Mouse (Mus musculus) midbrain, embryonic 12.5 days (tissue): Measurements from ENCODE around the gene Sgk2. TPM values are rescaled to one million over a fixed set of nuclear protein-coding genes. Genes with fewer than 3 reads are reported as not detected.

Experiments
- ATAC-seq: fragments of 200-750 bp; cut with Nextera tagmentation; 2 replicates; pipeline ENCODE4 v1.8.0; 2017; ENCODE audit warnings: low read depth, moderate TSS enrichment, moderate library complexity; ENCODE audit not compliant: low FRiP score
- H3K27ac ChIP-seq: fragments of 300-500 bp; sonication (generic); replicated peaks from 2 replicates; pipeline ENCODE4 v1.5.1; 2016; ENCODE audit warnings: mild to moderate bottlenecking
- H3K27me3 ChIP-seq: fragments of 300-500 bp; sonication (generic); 2 replicates; pipeline ENCODE4 v1.6.1; 2016; ENCODE audit warnings: mild to moderate bottlenecking
- H3K36me3 ChIP-seq: fragments of 300-500 bp; sonication (generic); 2 replicates; pipeline ENCODE4 v1.6.1; 2016
- H3K4me1 ChIP-seq: fragments of 300-500 bp; sonication (generic); 2 replicates; pipeline ENCODE4 v1.6.1; 2016
- H3K4me2 ChIP-seq: fragments of 300-500 bp; sonication (generic); replicated peaks from 2 replicates; pipeline ENCODE4 v1.6.1; 2016; ENCODE audit warnings: mild to moderate bottlenecking, moderate library complexity
- H3K4me3 ChIP-seq: fragments of 300-500 bp; sonication (generic); 2 replicates; pipeline ENCODE4 v1.5.1; 2016; ENCODE audit warnings: mild to moderate bottlenecking
- H3K9ac ChIP-seq: fragments of 300-500 bp; sonication (generic); replicated peaks from 2 replicates; pipeline ENCODE4 v1.6.1; 2016; ENCODE audit warnings: mild to moderate bottlenecking, moderate library complexity
- H3K9me3 ChIP-seq: fragments of 300-500 bp; sonication (generic); 2 replicates; pipeline ENCODE4 v1.6.1; 2016; ENCODE audit warnings: mild to moderate bottlenecking
- WGBS: fragments of 180-500 bp; shearing (Covaris S2); methylation state at CpG from one replicate; pipeline ENCODE4 v1.1.7; 2016; 5-methylcytosine and 5-hydroxymethylcytosine counted together
- polyA plus RNA-seq: library from polyadenylated mRNA; unstranded; fragments of >200 nt; fragmentation: Nextera tagmentation; extraction: Ambion mirVana; gene quantifications from 2 replicates; pipeline ENCODE4 v1.2.1, GENCODE M21; 2016

Gene Sgk2
- polyA plus RNA-seq, 1 experiment from 2014 or later = not detected

DNA sequence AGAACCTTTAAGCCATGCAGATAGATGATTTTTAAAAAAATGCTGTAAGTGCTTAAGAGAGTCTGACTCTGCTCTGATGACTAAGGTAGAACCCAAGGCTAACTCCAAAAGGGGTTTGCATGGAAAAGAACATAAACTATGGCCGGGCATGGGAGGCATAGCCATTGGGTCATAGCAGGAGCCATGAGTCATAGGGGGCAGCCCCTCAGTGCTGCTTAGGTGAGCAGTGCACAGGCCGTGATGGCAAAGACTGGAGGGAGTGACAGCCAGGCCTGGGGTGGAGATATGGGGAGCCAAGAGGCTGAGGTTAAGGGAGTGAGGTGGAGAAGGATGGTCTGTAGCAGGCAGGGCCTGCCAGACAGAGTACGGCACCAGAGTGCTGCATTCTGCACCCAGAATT is 18.0 kb upstream of the Sgk2 start:
- ATAC-seq = no peak
- WGBS = 81% methylated on average over 3 of the region's 3 CpGs

DNA sequence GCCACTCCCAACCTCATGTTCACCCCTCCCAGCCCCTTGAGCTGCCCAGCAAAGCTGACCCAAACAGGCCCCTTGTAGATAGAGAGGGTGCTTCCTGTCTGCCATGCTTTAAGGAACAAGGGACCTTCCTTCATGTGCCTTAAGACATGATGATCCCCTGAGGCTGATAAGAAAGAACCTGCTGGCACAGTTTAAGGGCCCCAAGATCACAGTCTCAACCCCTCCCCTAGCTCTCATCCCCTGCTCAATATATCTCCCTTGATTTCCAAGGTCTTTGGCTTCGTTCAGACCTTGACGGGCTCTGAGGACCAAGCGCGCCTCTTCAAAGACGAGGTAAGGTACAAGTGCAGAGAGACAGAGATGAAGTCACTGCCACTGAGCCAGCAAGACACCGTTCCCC is 16.2 kb upstream of the Sgk2 start:
- Histone ChIP-seq H3K36me3 (no peaks in the 10 kb centered on the region), H3K4me3 (no peak overlapping the region), H3K4me1 (peaks cover 16% of the 10 kb centered on the region), H3K9me3 (no peaks in the 10 kb centered on the region), H3K4me2 (no peak overlapping the region), H3K27me3 (no peaks in the 10 kb centered on the region), H3K27ac (no peak overlapping the region), H3K9ac (no peak overlapping the region)
- ATAC-seq = no peak
- 91% methylated on average over 6 of the region's 6 CpGs for WGBS

More for the DNA sequence above, 18.0 kb upstream of the Sgk2 start:
- no peaks in the 10 kb centered on the region for H3K9me3 ChIP-seq
- H3K9ac ChIP-seq = no peak overlapping the region
- H3K4me1 ChIP-seq = peaks cover 9% of the 10 kb centered on the region
- no peak overlapping the region for H3K4me3 ChIP-seq
- H3K4me2 ChIP-seq = no peak overlapping the region
- no peaks in the 10 kb centered on the region for H3K27me3 ChIP-seq
- no peak overlapping the region for H3K27ac ChIP-seq
- H3K36me3 ChIP-seq = no peaks in the 10 kb centered on the region

DNA sequence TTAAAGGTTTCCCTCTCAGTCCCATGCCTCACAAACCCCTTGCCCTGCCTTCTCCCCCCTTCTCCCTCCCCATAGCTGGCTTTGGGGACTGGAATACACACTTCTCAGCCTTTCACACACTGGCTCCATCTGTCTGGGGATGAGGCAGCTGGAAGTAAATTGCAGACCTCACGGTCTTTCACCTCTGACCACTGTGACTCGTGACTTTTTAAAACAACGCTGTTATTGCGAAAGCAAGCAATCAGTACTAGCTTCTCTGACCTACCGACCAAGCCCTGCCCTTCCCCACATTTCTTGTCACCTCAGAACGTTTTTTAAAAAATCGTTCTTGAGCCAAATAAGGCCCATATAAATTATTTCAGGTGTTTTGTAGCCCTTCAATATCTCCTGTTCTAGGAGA is 14.4 kb upstream of the Sgk2 start:
- H3K27me3 ChIP-seq = no peaks in the 10 kb centered on the region
- no peak overlapping the region for H3K4me3 ChIP-seq
- no peak overlapping the region for H3K27ac ChIP-seq
- ATAC-seq = no peak
- 74% methylated on average over 7 of the region's 7 CpGs for WGBS
- H3K4me1 ChIP-seq = peaks cover 16% of the 10 kb centered on the region
- H3K9ac ChIP-seq = no peak overlapping the region
- H3K9me3 ChIP-seq = no peaks in the 10 kb centered on the region
- no peaks in the 10 kb centered on the region for H3K36me3 ChIP-seq
- H3K4me2 ChIP-seq = no peak overlapping the region

DNA sequence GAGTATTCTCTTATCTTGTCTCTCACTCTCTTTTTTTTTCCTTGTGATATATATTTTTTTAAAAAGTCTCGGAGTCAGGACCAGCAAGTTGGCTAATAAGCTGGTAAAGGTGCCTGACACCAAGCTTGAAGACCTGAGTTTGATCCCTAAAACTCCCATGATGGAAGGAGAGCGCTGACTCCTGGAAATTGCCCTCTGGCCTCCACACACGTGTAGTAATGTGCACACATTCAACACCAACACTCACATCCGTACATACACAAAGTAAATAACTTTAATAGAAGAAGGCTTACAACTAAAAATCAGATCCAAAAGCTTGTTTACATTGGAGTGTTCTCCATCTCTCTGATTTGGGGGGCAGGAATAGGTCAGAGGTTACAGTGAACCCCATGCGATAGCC is 13.9 kb upstream of the Sgk2 start:
- no peak overlapping the region for H3K27ac ChIP-seq
- 81% methylated on average over 5 of the region's 5 CpGs for WGBS
- no peaks in the 10 kb centered on the region for H3K9me3 ChIP-seq
- ATAC-seq = no peak
- H3K4me2 ChIP-seq = no peak overlapping the region
- no peaks in the 10 kb centered on the region for H3K36me3 ChIP-seq
- peaks cover 16% of the 10 kb centered on the region for H3K4me1 ChIP-seq
- no peak overlapping the region for H3K4me3 ChIP-seq
- H3K27me3 ChIP-seq = no peaks in the 10 kb centered on the region
- no peak overlapping the region for H3K9ac ChIP-seq

DNA sequence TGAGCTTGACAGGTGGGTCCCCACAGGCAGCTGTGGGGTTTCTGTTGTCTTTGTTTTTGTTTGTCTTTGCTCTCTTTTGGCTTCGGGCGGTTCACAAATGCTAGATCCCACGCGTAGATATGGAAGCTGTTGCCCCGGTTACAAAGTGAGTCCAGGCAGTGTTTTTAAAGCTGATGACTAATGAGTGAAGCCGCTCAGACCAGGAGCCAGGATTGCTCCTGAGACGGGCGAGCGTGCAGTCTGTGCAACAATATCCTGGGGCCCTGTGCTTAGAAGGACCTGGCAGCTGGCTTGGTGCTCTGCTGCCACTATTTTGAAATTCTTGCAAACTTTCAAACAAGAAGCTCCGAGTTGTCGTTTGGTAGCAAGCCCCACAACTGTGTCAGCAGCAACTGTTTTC is 13.5 kb upstream of the Sgk2 start:
- Histone ChIP-seq H3K27ac (0 out of 2 replicates have a peak overlapping the region, but pooled peaks have one; percentile 30), H3K27me3 (no peaks in the 10 kb centered on the region), H3K36me3 (no peaks in the 10 kb centered on the region), H3K4me3 (no peak overlapping the region), H3K4me1 (peaks cover 16% of the 10 kb centered on the region), H3K9me3 (no peaks in the 10 kb centered on the region), H3K9ac (no peak overlapping the region), H3K4me2 (no peak overlapping the region)
- WGBS = 44% methylated on average over 11 of the region's 11 CpGs
- ATAC-seq = 0 out of 2 replicates have a peak, but pooled peaks have one; percentile 41

DNA sequence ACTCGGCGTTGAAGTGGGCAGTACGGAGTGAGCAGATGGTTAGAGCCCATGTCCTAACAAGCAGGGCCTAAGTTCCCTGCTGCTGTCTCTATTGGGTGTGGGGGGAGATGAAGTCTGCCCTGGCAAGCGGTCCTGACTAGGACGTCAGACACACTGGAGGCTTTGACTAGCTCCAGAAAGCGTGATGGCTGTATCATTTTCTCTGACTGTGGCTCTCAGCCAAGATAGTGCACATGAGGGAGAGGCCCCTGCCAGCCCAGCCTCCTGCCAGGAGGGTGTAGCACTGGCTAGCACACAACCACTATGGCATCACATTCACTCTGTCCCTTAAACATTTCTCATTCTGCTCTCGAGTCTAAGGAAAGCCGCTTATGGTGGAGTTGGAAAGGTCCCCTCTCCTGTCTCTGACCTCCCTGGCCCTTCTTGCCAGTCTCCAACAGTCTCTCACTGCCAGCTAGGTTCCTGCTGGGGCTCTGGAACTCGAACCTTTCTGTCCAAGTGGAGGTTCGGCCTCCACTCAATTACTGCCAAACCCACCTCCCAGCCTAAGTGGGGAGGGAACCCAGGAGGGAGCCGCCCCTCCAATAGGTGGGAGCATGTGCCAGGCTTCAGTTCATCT is 11.9 kb upstream of the Sgk2 start:
- Histone ChIP-seq H3K9ac (no peak overlapping the region), H3K4me2 (no peak overlapping the region), H3K4me1 (peaks cover 16% of the 10 kb centered on the region), H3K27ac (no peak overlapping the region), H3K9me3 (no peaks in the 10 kb centered on the region), H3K4me3 (no peak overlapping the region), H3K36me3 (no peaks in the 10 kb centered on the region), H3K27me3 (no peaks in the 10 kb centered on the region)
- WGBS = 82% methylated on average over 11 of the region's 11 CpGs
- ATAC-seq = no peak

DNA sequence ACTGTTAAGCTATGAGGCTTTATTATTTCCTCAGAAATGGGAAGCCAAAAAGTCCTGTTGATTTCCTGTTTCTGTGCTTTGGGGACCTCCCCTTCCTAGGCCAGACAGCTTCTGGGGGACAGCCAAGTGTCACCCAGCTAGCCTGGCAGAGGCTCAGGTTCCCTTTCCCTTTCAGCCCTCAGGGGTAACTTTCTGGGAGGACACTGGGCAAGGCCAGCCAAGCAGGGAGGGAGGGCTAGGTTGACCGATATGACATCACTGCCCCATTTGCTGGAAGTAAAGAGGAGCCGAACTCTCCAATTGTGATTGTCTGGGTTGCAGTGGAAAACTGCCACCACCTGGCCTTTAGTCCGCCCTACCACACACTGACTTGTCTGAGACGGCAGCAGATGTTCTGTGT is 11.1 kb upstream of the Sgk2 start:
- H3K27ac ChIP-seq = no peak overlapping the region
- H3K36me3 ChIP-seq = no peaks in the 10 kb centered on the region
- H3K4me3 ChIP-seq = no peak overlapping the region
- H3K4me2 ChIP-seq = no peak overlapping the region
- ATAC-seq = no peak
- 83% methylated on average over 4 of the region's 4 CpGs for WGBS
- H3K9me3 ChIP-seq = no peaks in the 10 kb centered on the region
- H3K27me3 ChIP-seq = no peaks in the 10 kb centered on the region
- H3K9ac ChIP-seq = no peak overlapping the region
- H3K4me1 ChIP-seq = peaks cover 16% of the 10 kb centered on the region

DNA sequence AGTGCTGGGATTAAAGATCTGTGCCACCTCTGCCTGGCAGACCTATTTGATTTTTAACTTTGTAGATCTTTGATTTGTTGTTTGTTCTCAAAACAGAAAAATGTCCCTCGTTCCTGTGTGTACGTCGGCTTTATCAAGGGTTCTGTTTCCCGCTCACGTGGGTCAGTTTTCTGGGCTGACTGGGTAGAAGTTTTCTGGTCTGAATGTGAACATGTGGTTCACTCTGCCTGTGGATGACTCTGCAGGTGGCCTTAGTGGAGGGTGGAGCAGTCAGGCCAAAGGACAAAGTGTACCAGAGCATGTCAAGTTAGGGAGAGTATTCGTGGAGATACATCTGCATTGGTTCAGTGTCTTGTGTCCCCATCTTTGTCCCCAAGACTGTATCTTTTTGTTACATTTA is 2.7 kb upstream of the Sgk2 start:
- Histone ChIP-seq H3K27ac (no peak overlapping the region), H3K9me3 (no peaks in the 10 kb centered on the region), H3K4me2 (no peak overlapping the region), H3K9ac (no peak overlapping the region), H3K4me1 (no peaks in the 10 kb centered on the region), H3K4me3 (no peak overlapping the region), H3K36me3 (no peaks in the 10 kb centered on the region), H3K27me3 (no peaks in the 10 kb centered on the region; the same call in 1 of the 2 replicates)
- 92% methylated on average over 6 of the region's 6 CpGs for WGBS
- ATAC-seq = no peak

DNA sequence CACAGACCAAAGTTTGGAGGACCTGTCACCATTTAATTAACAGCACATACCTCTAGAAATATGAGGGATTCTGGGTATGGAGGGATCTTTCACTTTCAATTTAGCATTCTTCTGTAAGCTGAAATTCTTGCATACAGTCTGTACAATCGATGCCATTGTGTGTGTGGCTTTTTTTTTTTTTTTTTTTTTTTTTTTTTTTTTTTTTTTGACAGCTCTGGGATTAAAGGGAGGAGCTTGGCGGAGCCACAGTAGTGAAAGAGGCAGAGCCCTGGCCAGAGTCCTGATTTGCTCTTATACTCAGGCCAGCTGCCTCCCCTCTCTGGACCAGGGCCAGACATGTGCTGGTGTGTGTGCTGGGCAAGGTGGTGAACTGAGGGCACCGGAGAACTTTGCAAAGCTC is 1.2 kb upstream of the Sgk2 start:
- H3K4me2 ChIP-seq = no peak overlapping the region
- ATAC-seq = no peak
- no peaks in the 10 kb centered on the region; the same call in 1 of the 2 replicates for H3K27me3 ChIP-seq
- H3K4me1 ChIP-seq = no peaks in the 10 kb centered on the region
- no peaks in the 10 kb centered on the region for H3K9me3 ChIP-seq
- H3K27ac ChIP-seq = no peak overlapping the region
- no peaks in the 10 kb centered on the region for H3K36me3 ChIP-seq
- H3K4me3 ChIP-seq = no peak overlapping the region
- no peak overlapping the region for H3K9ac ChIP-seq
- 73% methylated on average over 3 of the region's 3 CpGs for WGBS

DNA sequence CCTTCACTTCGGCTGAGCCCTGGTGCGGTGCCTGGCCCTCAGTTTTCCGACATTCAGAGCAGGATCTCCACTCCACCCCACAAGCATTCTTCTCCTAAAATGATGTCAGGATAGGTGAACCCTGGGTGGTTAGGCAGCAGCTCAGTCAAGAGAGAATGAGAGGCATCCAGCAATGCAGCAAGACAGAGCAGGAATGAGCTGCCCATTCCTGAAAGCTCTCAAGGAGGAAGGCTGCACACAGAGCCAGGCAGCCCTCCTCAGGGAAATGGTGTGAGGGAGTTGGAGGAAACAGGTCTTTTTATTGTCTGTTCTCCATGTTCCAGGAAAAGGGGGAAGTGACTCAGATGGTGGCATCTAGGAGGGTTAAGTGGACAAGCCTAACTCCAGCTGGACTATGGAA is 366 bp upstream of the Sgk2 start:
- 87% methylated on average over 3 of the region's 3 CpGs for WGBS
- no peaks in the 10 kb centered on the region for H3K4me1 ChIP-seq
- ATAC-seq = no peak

DNA sequence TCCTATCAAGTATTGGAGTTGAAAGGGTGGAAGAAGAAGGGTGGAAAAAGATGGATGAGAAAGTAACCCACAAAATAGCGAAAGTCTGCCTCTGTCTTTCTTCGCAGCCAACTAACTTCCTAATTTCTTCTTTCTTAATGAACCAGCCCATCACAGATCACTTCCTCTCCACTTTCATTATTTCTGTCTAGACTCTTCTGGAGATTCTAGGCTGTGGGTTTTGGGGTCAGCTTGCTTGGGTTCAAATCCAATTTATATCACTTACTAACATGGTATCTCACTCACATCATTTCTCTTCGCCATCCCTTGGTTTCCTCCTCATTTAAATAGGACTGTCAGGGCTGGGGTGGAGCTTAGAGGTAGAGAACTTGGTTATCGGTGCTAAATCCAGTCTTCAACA is 1.1 kb downstream of the Sgk2 start:
- 89% methylated on average over 4 of the region's 4 CpGs for WGBS
- Histone ChIP-seq H3K4me1 (no peaks in the 10 kb centered on the region), H3K36me3 (no peaks in the 10 kb centered on the region), H3K4me3 (no peak overlapping the region), H3K9me3 (no peaks in the 10 kb centered on the region), H3K4me2 (no peak overlapping the region), H3K9ac (no peak overlapping the region), H3K27me3 (peaks cover 12% of the 10 kb centered on the region), H3K27ac (no peak overlapping the region)
- ATAC-seq = no peak

More for the DNA sequence above, 366 bp upstream of the Sgk2 start:
- H3K4me2 ChIP-seq = no peak overlapping the region
- no peak overlapping the region for H3K27ac ChIP-seq
- no peaks in the 10 kb centered on the region for H3K36me3 ChIP-seq
- peaks cover 8% of the 10 kb centered on the region for H3K27me3 ChIP-seq
- H3K9ac ChIP-seq = no peak overlapping the region
- H3K4me3 ChIP-seq = no peak overlapping the region
- H3K9me3 ChIP-seq = no peaks in the 10 kb centered on the region

DNA sequence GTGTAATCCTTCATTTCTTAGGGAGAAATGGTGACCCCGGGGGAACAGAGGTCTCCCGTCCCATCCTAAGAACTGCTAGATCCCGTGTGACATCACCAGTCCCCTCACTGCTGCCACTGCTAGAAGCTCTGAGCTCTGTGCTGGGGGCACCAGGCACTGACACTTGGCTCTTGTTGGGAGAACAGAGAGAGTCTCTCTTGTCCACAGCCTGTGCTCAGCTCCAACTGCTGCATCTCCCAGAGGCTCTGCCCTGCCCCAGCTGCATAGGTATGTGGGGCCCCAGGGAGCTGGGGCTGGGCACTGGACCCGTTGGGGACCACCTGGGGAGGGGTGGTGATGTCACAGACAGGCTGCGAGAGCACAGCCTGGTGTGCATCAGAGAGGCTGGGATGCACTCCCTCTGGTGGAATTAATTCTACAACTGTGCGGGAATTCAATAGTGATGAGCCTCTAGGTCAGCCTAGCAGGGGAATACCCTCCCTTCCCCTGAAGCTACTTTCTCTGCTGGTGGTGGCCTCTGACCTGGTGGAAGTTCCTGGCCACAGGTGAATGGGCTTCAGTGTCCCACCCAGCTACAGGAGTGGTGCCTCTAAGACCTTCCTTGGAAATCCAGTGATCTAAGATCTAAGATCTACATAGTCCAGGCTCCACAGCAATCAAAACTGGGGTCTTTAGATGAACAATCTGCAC is 4.4 kb downstream of the Sgk2 start:
- Histone ChIP-seq H3K4me3 (no peak overlapping the region), H3K27me3 (peaks cover 12% of the 10 kb centered on the region), H3K4me1 (no peaks in the 10 kb centered on the region), H3K36me3 (no peaks in the 10 kb centered on the region), H3K9me3 (no peaks in the 10 kb centered on the region), H3K4me2 (no peak overlapping the region), H3K9ac (no peak overlapping the region), H3K27ac (no peak overlapping the region)
- no peak for ATAC-seq
- 35% methylated on average over 6 of the region's 6 CpGs for WGBS

DNA sequence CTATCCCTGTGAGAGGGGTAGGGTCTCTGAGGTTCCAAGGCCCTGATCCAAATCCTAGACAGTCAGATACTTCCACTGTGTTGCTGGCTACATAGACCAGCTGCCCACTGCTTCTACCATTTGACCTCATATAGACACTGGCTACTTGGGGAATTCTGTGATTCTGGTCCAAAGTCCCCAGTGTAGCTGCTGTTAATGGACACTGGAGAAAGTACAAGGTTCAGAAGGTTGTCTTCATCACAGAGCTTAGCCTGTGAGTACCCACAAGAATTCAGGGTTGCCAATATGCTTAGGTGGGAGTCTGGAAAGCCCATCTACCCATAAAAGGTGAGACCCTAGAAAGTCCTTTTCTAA is 4.9 kb downstream of the Sgk2 start:
- no peaks in the 10 kb centered on the region for H3K36me3 ChIP-seq
- H3K4me3 ChIP-seq = no peak overlapping the region
- H3K4me2 ChIP-seq = no peak overlapping the region
- H3K9ac ChIP-seq = no peak overlapping the region
- H3K4me1 ChIP-seq = no peaks in the 10 kb centered on the region
- peaks cover 12% of the 10 kb centered on the region for H3K27me3 ChIP-seq
- H3K27ac ChIP-seq = no peak overlapping the region
- H3K9me3 ChIP-seq = no peaks in the 10 kb centered on the region
- ATAC-seq = no peak
